Mouse (Mus musculus) layer of hippocampus, adult 6 months (tissue): Measurements from ENCODE around the gene Gab3. TPM values are rescaled to one million over a fixed set of nuclear protein-coding genes. Genes with fewer than 3 reads are reported as not detected.

Experiments
- long read RNA-seq, 2 experiments: library from polyadenylated mRNA; unstranded; transcript quantifications; one replicate each; pipeline ENCODE4 v2.0.0; 2019 to 2020
- polyA plus RNA-seq: library from polyadenylated mRNA; unstranded; fragments of <200 nt; fragmentation: Nextera tagmentation; gene quantifications from 2 replicates; pipeline ENCODE4 v1.2.3, GENCODE M21; 2021

The Gab3 gene
- polyA plus RNA-seq, result 2.3 and 2.6 TPM in 2 replicates
- long read RNA-seq, experiment 1, partial matches to known transcripts, result 5 of 6 reads
- long read RNA-seq, experiment 1, other reads (novel, unspliced or antisense), result 0 of 6 reads
- long read RNA-seq, experiment 2, partial matches to known transcripts, result 2 of 5 reads
- long read RNA-seq, experiment 2, other reads (novel, unspliced or antisense), result 0 of 5 reads

DNA sequence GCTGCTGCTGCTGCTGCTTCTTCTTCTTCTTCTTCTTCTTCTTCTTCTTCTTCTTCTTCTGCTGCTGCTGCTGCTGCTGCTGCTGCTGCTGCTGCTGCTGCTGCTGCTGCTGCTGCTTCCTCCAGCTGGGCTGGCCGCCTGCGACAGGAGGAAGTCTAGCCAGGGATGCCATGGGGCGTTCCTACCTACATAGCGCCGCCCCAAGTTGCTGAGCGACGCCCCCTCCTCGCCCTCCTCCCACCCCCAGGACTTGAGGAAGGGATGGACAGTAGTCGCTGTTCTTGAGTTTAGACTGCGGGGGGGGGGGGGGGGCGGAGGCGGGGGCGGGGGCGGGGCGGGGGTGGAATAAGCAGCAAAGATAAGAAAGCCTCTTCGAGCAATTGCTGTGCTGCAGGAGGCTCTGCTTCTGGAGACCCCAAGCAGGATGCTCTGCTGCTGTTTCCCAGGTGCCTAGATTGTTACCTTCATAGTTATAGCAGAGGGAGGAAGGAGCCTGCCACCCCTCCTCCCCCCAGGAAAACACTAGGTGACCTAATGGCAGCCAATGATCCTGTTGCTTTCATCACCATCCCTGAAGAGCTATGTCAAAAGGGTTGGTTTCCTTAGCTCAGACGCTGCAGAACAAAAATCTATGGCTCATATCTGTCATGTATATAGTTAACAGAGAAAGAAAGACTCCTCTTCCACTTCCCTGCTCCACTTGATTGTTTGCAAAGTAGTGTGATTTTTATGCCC, at the start of gene Gab3:
Gene Gab3 (minus strand): TSS at position 685 of the 735 bp plus-strand sequence.

DNA sequence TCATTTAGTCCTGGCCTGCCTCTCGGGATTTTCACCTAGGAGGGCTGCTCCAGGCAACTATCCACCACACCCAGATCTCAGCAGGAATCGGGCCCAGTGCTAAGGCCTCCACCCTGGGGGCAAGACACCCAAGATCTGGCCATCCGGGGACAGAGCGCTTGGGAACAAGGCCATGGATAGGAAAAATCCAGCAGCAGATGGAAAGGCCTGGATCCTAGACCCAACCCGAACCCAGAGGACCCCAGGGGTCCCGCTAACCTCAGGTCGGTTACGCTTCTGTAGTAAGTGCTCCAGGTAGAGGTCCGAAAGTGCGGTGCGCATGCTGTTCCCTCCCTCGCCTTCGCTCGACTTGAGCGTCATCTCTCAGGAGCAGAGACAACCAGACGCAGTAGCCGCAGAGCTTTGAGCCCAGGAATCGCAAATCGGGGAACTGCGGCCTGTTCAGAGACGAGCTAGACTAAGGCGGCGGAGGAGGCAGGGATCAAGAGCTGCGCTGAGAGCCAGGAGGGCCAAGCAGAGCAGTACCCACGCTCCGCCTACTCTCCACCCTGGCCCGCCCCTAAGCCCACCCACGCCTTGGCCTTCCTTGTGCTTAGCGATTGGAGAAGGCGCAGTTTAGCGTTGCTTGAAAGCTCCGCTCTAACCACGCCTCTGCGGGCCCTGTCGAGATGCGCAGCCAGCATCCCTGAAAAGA, 45.4 kb upstream of the Gab3 start, which contains the start of gene Mpp1:
Gene Mpp1 (minus strand): TSS at position 550 of the 694 bp plus-strand sequence.

DNA sequence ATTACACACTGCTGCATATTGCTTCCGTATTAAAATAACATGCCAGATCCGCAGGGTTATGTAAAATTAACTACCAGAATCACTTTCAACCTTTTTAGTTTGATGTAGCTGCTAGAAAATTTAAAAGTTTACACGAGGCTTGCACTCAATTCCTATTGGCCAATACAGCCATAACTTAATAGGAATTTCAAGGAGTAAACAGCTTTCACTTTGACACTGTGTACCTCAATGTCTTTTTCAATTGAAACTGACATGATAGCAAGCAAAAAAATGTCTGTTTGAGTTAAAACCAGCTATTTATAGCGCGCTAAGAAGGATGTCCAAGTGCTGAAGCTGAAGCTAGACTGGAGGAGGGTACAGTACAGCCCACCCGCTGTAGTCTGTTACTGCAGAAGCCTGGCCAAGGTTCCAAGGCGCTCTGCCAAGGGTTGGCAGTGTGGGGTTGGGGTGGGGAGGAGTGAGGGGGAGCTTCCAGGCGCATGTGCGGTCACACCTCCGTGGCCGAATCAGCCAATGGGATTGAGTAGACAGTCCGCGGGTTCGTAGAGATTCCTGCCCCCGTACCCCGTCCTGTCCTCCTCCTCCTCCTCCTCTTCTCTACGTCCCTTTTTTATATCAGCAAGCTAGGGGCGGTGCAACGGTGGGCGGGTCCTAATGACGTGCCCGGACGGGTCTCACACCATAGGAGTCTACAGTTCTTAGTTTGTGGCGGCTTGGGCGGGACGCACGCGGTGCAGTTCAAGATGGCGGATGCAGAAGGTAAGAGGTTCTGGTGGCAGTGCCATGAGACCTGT, 10.3 kb upstream of the Gab3 start, which contains the start of gene Dkc1:
Gene Dkc1 (plus strand): TSS at position 486 of the 794 bp plus-strand sequence.

Other genes starting within 250 kb of the Gab3 start
- gene Gm5936, start 248.3 kb downstream of the Gab3 start, polyA plus RNA-seq, result 0.06 and 0.33 TPM in 2 replicates
- gene Dkc1, start 10.4 kb upstream of the Gab3 start, polyA plus RNA-seq, result 34.8 and 36.6 TPM in 2 replicates
- 43.6 and 45.0 TPM in 2 replicates for gene Mpp1, start 45.6 kb upstream of the Gab3 start, polyA plus RNA-seq
- gene Smim9, start 78.3 kb upstream of the Gab3 start, polyA plus RNA-seq, result not detected in 2 replicates